Mouse (Mus musculus) lung, adult 2 months (tissue): ENCODE data around the gene Pcca. TPM values are rescaled to one million over a fixed set of nuclear protein-coding genes. Genes with fewer than 3 reads are reported as not detected.
"Not testable (repeated sequence)": the region's sequence is repeated elsewhere in the genome, so short reads cannot be mapped to it uniquely, and the experiment has no call there.

ENCODE experiments used
- DNase-seq: peaks from one replicate; pipeline ENCODE4 v3.0.0; 2022
- H3K4me1 ChIP-seq: fragments of 200-500 bp; 2 replicates; pipeline ENCODE4 v1.6.1; 2011; ENCODE audit warnings: low read length; ENCODE audit not compliant: control insufficient read depth, insufficient read depth
- H3K4me3 ChIP-seq: fragments of 200-500 bp; replicated peaks from 2 replicates; pipeline ENCODE3; 2011; ENCODE audit warnings: low read depth, mild to moderate bottlenecking, control low read depth, low read length; ENCODE audit errors: extremely low read depth
- CTCF ChIP-seq: fragments of 200-500 bp; IDR thresholded peaks from 2 replicates; pipeline ENCODE4 v1.5.1; 2011; ENCODE audit warnings: mild to moderate bottlenecking, low read length, control low read depth; ENCODE audit not compliant: insufficient read depth
- POLR2A ChIP-seq: fragments of 200-500 bp; IDR thresholded peaks from 2 replicates; pipeline ENCODE4 v1.6.1; 2011; ENCODE audit warnings: low read depth, mild to moderate bottlenecking, control low read depth, low read length, borderline replicate concordance; ENCODE audit errors: extremely low read depth
- WGBS: fragments of 180-500 bp; shearing (Covaris S2); methylation state at CpG from one replicate; pipeline ENCODE4 v1.1.7; 2018; 5-methylcytosine and 5-hydroxymethylcytosine counted together
- polyA plus RNA-seq: library from polyadenylated mRNA; depleted of rRNA; stranded (reverse); fragments of >200 nt; gene quantifications from 2 replicates; pipeline ENCODE4 v1.2.3, GENCODE M21; 2012

The Pcca gene
- polyA plus RNA-seq, 1 experiment, result 18.7 TPM

GRCm38 (mm10) chr14:122548905-122549304, 14.8 kb downstream of the Pcca start:
- no peak overlapping the region for H3K4me3 ChIP-seq
- WGBS, result 49% methylated on average over 1 of the region's 1 CpGs
- no peak for DNase-seq
- no peaks in the 10 kb centered on the region; the same call in 1 of the 2 replicates for H3K4me1 ChIP-seq
- TF ChIP-seq CTCF (no peak), POLR2A (no peak)

GRCm38 (mm10) chr14:122552761-122553445, 18.8 kb downstream of the Pcca start:
- Histone ChIP-seq H3K4me3 (no peak overlapping the region), H3K4me1 (no peaks in the 10 kb centered on the region; the same call in 1 of the 2 replicates)
- DNase-seq, result no peak
- WGBS, result 58% methylated on average over 7 of the region's 7 CpGs
- TF ChIP-seq POLR2A, result no peak
- TF ChIP-seq CTCF, result no peak

GRCm38 (mm10) chr14:122557353-122557752, 23.2 kb downstream of the Pcca start:
- no peak for DNase-seq
- peak overlapping the region; percentile 45 for H3K4me3 ChIP-seq
- TF ChIP-seq POLR2A (no peak), CTCF (no peak)

GRCm38 (mm10) chr14:122560893-122561452, 26.8 kb downstream of the Pcca start:
- not testable (repeated sequence) for H3K4me1 ChIP-seq, DNase-seq, H3K4me3 ChIP-seq
- WGBS, result 91% methylated on average over 1 of the region's 1 CpGs

More at GRCm38 (mm10) chr14:122557353-122557752, 23.2 kb downstream of the Pcca start:
- H3K4me1 ChIP-seq, result no peaks in the 10 kb centered on the region; the same call in 1 of the 2 replicates
- WGBS, result 69% methylated on average over 9 of the region's 9 CpGs

GRCm38 (mm10) chr14:122570862-122571261, 36.7 kb downstream of the Pcca start:
- no peak for DNase-seq
- Histone ChIP-seq H3K4me1 (no peaks in the 10 kb centered on the region), H3K4me3 (no peak overlapping the region)
- TF ChIP-seq POLR2A (no peak), CTCF (no peak)
- WGBS, result 90% methylated on average over 9 of the region's 9 CpGs

GRCm38 (mm10) chr14:122574064-122574751, 40.1 kb downstream of the Pcca start:
- no peak for TF ChIP-seq CTCF
- TF ChIP-seq POLR2A, result no peak
- WGBS, result 84% methylated on average over 7 of the region's 7 CpGs
- DNase-seq, result no peak
- Histone ChIP-seq H3K4me3 (no peak overlapping the region), H3K4me1 (no peaks in the 10 kb centered on the region)

GRCm38 (mm10) chr14:122577816-122578215, 43.7 kb downstream of the Pcca start:
- 86% methylated on average over 4 of the region's 4 CpGs for WGBS
- no peak for DNase-seq
- Histone ChIP-seq H3K4me1 (no peaks in the 10 kb centered on the region), H3K4me3 (no peak overlapping the region)
- TF ChIP-seq CTCF (no peak), POLR2A (no peak)

- no peaks in the 10 kb centered on the region for H3K4me1 ChIP-seq
- no peak for DNase-seq
- no peak for TF ChIP-seq CTCF
- no peak for TF ChIP-seq POLR2A
- no peak overlapping the region for H3K4me3 ChIP-seq
- WGBS, result 93% methylated on average over 4 of the region's 4 CpGs
These were observed 47.9 kb downstream of the Pcca start for GRCm38 (mm10) chr14:122582057-122582456.

- no peaks in the 10 kb centered on the region for H3K4me1 ChIP-seq
- DNase-seq, result no peak
- no peak overlapping the region for H3K4me3 ChIP-seq
- TF ChIP-seq POLR2A (no peak), CTCF (no peak)
- 83% methylated on average over 7 of the region's 7 CpGs for WGBS
These were observed 48.5 kb downstream of the Pcca start for GRCm38 (mm10) chr14:122582491-122583077.

- 95% methylated on average over 2 of the region's 2 CpGs for WGBS
- not testable (repeated sequence) for DNase-seq
These were observed 50.0 kb downstream of the Pcca start for GRCm38 (mm10) chr14:122584087-122584486.

More at GRCm38 (mm10) chr14:122584087-122584486, 50.0 kb downstream of the Pcca start:
- not testable (repeated sequence) for H3K4me3 ChIP-seq, H3K4me1 ChIP-seq
